Mouse (Mus musculus): ENCODE results near the gene Crtac1. TPM values are rescaled to one million over a fixed set of nuclear protein-coding genes. Genes with fewer than 3 reads are reported as not detected.

Gene Crtac1
- total and polyA plus RNA-seq, 3 experiments: not detected

DNA sequence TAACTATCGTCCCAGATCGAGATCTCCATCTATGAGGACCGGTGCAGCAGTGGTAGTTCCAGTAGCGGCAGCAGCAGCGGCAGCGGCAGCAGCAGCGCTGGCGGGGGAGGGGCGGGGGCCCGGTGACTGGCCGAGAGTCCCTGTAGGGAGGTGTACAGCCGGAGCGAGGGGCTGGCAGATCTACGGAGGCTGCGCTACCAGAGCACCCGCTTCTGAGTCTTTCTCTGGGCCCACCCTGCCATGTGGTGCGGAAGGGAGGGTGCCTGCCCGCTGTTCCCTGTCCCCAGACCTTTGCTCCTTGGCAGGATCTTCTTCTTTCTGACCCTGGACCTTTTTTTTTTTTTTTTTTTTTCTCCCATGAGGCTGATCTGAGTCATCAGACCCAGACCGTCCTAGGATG, 163.2 kb downstream of the Crtac1 start:
- H3K4me3 ChIP-seq (replicated peaks in 1 of 3; ENCODE audit: low read depth in 2 of 3, low read length in 2 of 3, poor library complexity in 1 of 3): no peak overlapping the region
- no peaks in the 10 kb centered on the region for H3K27me3 ChIP-seq (replicated peaks)
- dilution Hi-C loops (cut with MboI; ENCODE audit: extremely low pct_ligation_motif_present, extremely low pct_unique_long_range_greater_than_20kb, low sequenced_read_pairs) (no loop called here), in situ Hi-C loops (cut with MboI; ENCODE audit: low pct_ligation_motif_present, low pct_unique_long_range_greater_than_20kb, low sequenced_read_pairs) (no loop called here)
- no peak overlapping the region for H3K27ac ChIP-seq (ENCODE audit: insufficient read depth, low read depth)
- H3K79me2 ChIP-seq (replicated peaks; ENCODE audit: control insufficient read depth, extremely low read depth, insufficient read depth, poor library complexity, severe bottlenecking): no peaks in the 10 kb centered on the region
- TF ChIP-seq ZNF384 (IDR thresholded peaks at IDR 0.05; ENCODE audit: low read depth, low read length) (peak; percentile 77), KAT2A (IDR thresholded peaks at IDR 0.05; ENCODE audit: insufficient replicate concordance, low read length) (no peak), SMC3 (IDR thresholded peaks at IDR 0.05; ENCODE audit: low read depth, low read length) (no peak), UBTF (IDR thresholded peaks at IDR 0.05; ENCODE audit: low read depth, low read length) (no peak), JUND (conservative IDR thresholded peaks at IDR 0.05; ENCODE audit: low read depth, low read length) (no peak), MAX (IDR thresholded peaks at IDR 0.05; ENCODE audit: low read length) (no peak)
- DNase-seq (ENCODE audit: extremely low read depth): no peak
- no peak overlapping the region for H3K9ac ChIP-seq (ENCODE audit: insufficient read depth, low read depth)
- H3K9me3 ChIP-seq (replicated peaks; ENCODE audit: low read length): no peaks in the 10 kb centered on the region
- H3K4me1 ChIP-seq (ENCODE audit: control insufficient read depth in 1 of 2, insufficient read depth in 2 of 2): peaks cover 18 to 62% of the 10 kb centered on the region in 2 experiments
- H3K4me2 ChIP-seq (ENCODE audit: insufficient read depth, low read depth, poor library complexity, severe bottlenecking): peak overlapping the region; percentile 40; the same call in 1 of the 2 replicates
- no peaks in the 10 kb centered on the region for H3K36me3 ChIP-seq (replicated peaks in 1 of 2; ENCODE audit: control insufficient read depth in 1 of 2, insufficient read depth in 1 of 2, low read length in 1 of 2)

DNA sequence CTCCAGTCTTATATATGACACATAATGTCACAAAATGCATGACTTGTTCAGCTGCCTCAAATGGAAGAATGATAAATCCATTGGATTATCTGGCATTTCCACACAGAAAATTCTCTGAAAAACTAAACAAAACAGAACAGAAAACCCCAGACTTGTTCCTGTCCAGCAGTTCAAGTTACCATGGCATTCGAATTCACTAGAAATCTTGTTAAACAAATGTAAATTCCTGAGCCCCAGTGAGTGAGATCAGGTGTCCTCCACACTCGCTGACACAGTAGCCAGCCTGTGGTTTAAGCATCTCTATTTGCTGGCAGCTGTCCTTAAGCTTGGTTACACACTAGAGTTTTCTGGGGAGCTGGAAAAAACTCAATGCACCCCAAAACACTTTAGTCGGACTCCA, 168.1 kb downstream of the Crtac1 start:
- dilution Hi-C loops (cut with MboI; ENCODE audit: extremely low pct_ligation_motif_present, extremely low pct_unique_long_range_greater_than_20kb, low sequenced_read_pairs): no loop called here
- no peak for TF ChIP-seq BHLHE40 (IDR thresholded peaks at IDR 0.05; ENCODE audit: low read depth, low read length)
- no peak for TF ChIP-seq PAX5 (IDR thresholded peaks at IDR 0.05; ENCODE audit: low read length)
- no peak for TF ChIP-seq USF1 (IDR thresholded peaks at IDR 0.05; ENCODE audit: low read depth, low read length)
- TF ChIP-seq GABPA (IDR thresholded peaks at IDR 0.05; ENCODE audit: insufficient replicate concordance, low read depth, low read length): no peak
- no peak overlapping the region for H3K9ac ChIP-seq (ENCODE audit: insufficient read depth, low read depth)
- H3K4me1 ChIP-seq (ENCODE audit: control insufficient read depth in 1 of 2, insufficient read depth in 2 of 2): peaks cover 15 to 26% of the 10 kb centered on the region in 2 experiments
- H3K27ac ChIP-seq (ENCODE audit: insufficient read depth, low read depth): no peak overlapping the region
- no peaks in the 10 kb centered on the region for H3K36me3 ChIP-seq (replicated peaks in 1 of 2; ENCODE audit: control insufficient read depth in 1 of 2, insufficient read depth in 1 of 2, low read length in 1 of 2)
- H3K4me3 ChIP-seq (replicated peaks in 1 of 3; ENCODE audit: low read depth in 2 of 3, low read length in 2 of 3, poor library complexity in 1 of 3): no peak overlapping the region
- peaks cover 3% of the 10 kb centered on the region for H3K9me3 ChIP-seq (replicated peaks; ENCODE audit: low read length)
- in situ Hi-C loops (cut with MboI; ENCODE audit: low pct_ligation_motif_present, low pct_unique_long_range_greater_than_20kb, low sequenced_read_pairs): no loop called here
- DNase-seq (ENCODE audit: extremely low read depth): no peak
- no peak overlapping the region for H3K4me2 ChIP-seq (ENCODE audit: insufficient read depth, low read depth, poor library complexity, severe bottlenecking)
- no peaks in the 10 kb centered on the region for H3K27me3 ChIP-seq (replicated peaks)
- H3K79me2 ChIP-seq (replicated peaks; ENCODE audit: control insufficient read depth, extremely low read depth, insufficient read depth, poor library complexity, severe bottlenecking): no peaks in the 10 kb centered on the region

DNA sequence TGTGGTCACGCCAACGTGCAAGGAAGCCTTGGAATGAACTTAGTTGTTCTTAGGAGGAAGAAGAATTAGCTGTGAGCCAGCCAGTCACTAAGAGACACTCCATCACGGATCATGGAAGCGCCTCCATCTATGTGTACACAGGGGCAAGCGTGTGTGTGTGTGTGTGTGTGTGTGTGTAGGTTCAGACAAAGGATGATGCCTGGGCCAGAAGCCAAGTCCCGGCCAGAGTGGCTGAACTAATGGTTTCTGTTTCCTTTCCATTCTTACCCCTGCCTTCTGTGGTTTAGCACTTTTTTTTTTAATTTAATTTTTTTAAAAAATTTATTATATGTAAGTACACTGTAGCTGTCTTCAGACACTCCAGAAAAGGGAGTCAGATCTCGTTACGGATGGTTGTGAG, 171.1 kb downstream of the Crtac1 start:
- no peak for DNase-seq (ENCODE audit: extremely low read depth)
- Histone ChIP-seq H3K4me2 (ENCODE audit: insufficient read depth, low read depth, poor library complexity, severe bottlenecking) (no peak overlapping the region), H3K79me2 (replicated peaks; ENCODE audit: control insufficient read depth, extremely low read depth, insufficient read depth, poor library complexity, severe bottlenecking) (no peaks in the 10 kb centered on the region), H3K27me3 (replicated peaks) (peaks cover 6% of the 10 kb centered on the region), H3K36me3 (replicated peaks in 1 of 2; ENCODE audit: control insufficient read depth in 1 of 2, insufficient read depth in 1 of 2, low read length in 1 of 2) (no peaks in the 10 kb centered on the region), H3K4me1 (ENCODE audit: control insufficient read depth in 1 of 2, insufficient read depth in 2 of 2) (peaks cover 20 to 39% of the 10 kb centered on the region in 2 experiments), H3K4me3 (replicated peaks in 1 of 3; ENCODE audit: low read depth in 2 of 3, low read length in 2 of 3, poor library complexity in 1 of 3) (no peak overlapping the region), H3K9ac (ENCODE audit: insufficient read depth, low read depth) (no peak overlapping the region), H3K27ac (ENCODE audit: insufficient read depth, low read depth) (no peak overlapping the region), H3K9me3 (replicated peaks; ENCODE audit: low read length) (peaks cover 3% of the 10 kb centered on the region)
- dilution Hi-C loops (cut with MboI; ENCODE audit: extremely low pct_ligation_motif_present, extremely low pct_unique_long_range_greater_than_20kb, low sequenced_read_pairs): no loop called here
- TF ChIP-seq USF1 (IDR thresholded peaks at IDR 0.05; ENCODE audit: low read depth, low read length) (no peak), PAX5 (IDR thresholded peaks at IDR 0.05; ENCODE audit: low read length) (no peak), CHD1 (IDR thresholded peaks at IDR 0.05; ENCODE audit: low read depth, low read length) (no peak), SIN3A (IDR thresholded peaks at IDR 0.05; ENCODE audit: low read length) (no peak)
- in situ Hi-C loops (cut with MboI; ENCODE audit: low pct_ligation_motif_present, low pct_unique_long_range_greater_than_20kb, low sequenced_read_pairs): no loop called here

Measured in CH12.LX (cell line).